Mouse (Mus musculus) right cerebral cortex, adult 2 months (tissue): ENCODE measurements around the gene Ubxn6.
"Not testable (repeated sequence)": the region's sequence is repeated elsewhere in the genome, so short reads cannot be mapped to it uniquely, and the experiment has no call there.

Source experiments
- DNase-seq, 2 experiments: peaks; one replicate each; pipeline ENCODE4 v3.0.0; 2021 to 2022; ENCODE audit warnings: low spot score in 2 of 2

Ubxn6 gene

GRCm38 (mm10) chr17:56074827-56075208 lies at the start of gene Ubxn6:
Gene Ubxn6, minus strand, starts transcription at chr17:56075028.
- DNase-seq: peak; percentile 98 to 99

- DNase-seq: no peak
Measured at GRCm38 (mm10) chr17:56123681-56124340, 49.0 kb upstream of the Ubxn6 start.

- no peak for DNase-seq
Measured at GRCm38 (mm10) chr17:56123161-56123560, 48.3 kb upstream of the Ubxn6 start.

- DNase-seq: no peak
Measured at GRCm38 (mm10) chr17:56121826-56122225, 47.0 kb upstream of the Ubxn6 start, which contains the start of gene Lrg1. Gene Lrg1, minus strand, starts transcription at chr17:56122001.

- DNase-seq: no peak
Measured at GRCm38 (mm10) chr17:56119981-56120880, 45.4 kb upstream of the Ubxn6 start.

GRCm38 (mm10) chr17:56119431-56119830 lies 44.6 kb upstream of the Ubxn6 start:
- no peak for DNase-seq

- no peak for DNase-seq
Measured at GRCm38 (mm10) chr17:56117251-56117710, 42.5 kb upstream of the Ubxn6 start, which contains the start of gene Plin5. Gene Plin5, minus strand, starts transcription at chr17:56117596.

GRCm38 (mm10) chr17:56116193-56116592 lies 41.4 kb upstream of the Ubxn6 start:
- DNase-seq: no peak

GRCm38 (mm10) chr17:56112743-56113142 lies 37.9 kb upstream of the Ubxn6 start:
- no peak for DNase-seq

- peak; percentile 63 to 70 for DNase-seq
Measured at GRCm38 (mm10) chr17:56111864-56112263, 37.0 kb upstream of the Ubxn6 start.

- no peak for DNase-seq
Measured at GRCm38 (mm10) chr17:56111021-56111420, 36.2 kb upstream of the Ubxn6 start.

GRCm38 (mm10) chr17:56110571-56110970 lies 35.7 kb upstream of the Ubxn6 start:
- DNase-seq: no peak

- no peak for DNase-seq
Measured at GRCm38 (mm10) chr17:56109219-56110051, 34.6 kb upstream of the Ubxn6 start, which contains the start of gene Plin4. Gene Plin4, minus strand, starts transcription at chr17:56109803.

GRCm38 (mm10) chr17:56108334-56109044 lies 33.7 kb upstream of the Ubxn6 start:
- peak in 1 of 2 experiments; percentile 62 for DNase-seq

- DNase-seq: no peak
Measured at GRCm38 (mm10) chr17:56107736-56108135, 32.9 kb upstream of the Ubxn6 start.

- no peak for DNase-seq
Measured at GRCm38 (mm10) chr17:56106981-56107380, 32.2 kb upstream of the Ubxn6 start.

GRCm38 (mm10) chr17:56106436-56106835 lies 31.6 kb upstream of the Ubxn6 start:
- not testable (repeated sequence) for DNase-seq

- DNase-seq: not testable (repeated sequence)
Measured at GRCm38 (mm10) chr17:56104821-56105220, 30.0 kb upstream of the Ubxn6 start.

- no peak for DNase-seq
Measured at GRCm38 (mm10) chr17:56103465-56104285, 28.8 kb upstream of the Ubxn6 start.

- no peak for DNase-seq
Measured at GRCm38 (mm10) chr17:56102927-56103326, 28.1 kb upstream of the Ubxn6 start.
